Mouse (Mus musculus): Measurements from ENCODE around the gene 1810065E05Rik.

1810065E05Rik gene

GRCm38 (mm10) chr11:58420815-58421214, at the start of gene 1810065E05Rik:
Gene 1810065E05Rik (plus strand): TSS chr11:58421111.
- DNase-seq = no peak

- DNase-seq = no peak
These were observed 43.6 kb upstream of the 1810065E05Rik start for GRCm38 (mm10) chr11:58377273-58377672.

- no peak for DNase-seq
These were observed 43.2 kb upstream of the 1810065E05Rik start for GRCm38 (mm10) chr11:58377686-58378085.

GRCm38 (mm10) chr11:58378763-58379278, 42.1 kb upstream of the 1810065E05Rik start, which contains the start of gene Lypd8:
Gene Lypd8 (plus strand): TSS chr11:58379043.
- no peak for DNase-seq

- no peak for DNase-seq
These were observed 41.4 kb upstream of the 1810065E05Rik start for GRCm38 (mm10) chr11:58379516-58379915.

GRCm38 (mm10) chr11:58382471-58382870, 38.4 kb upstream of the 1810065E05Rik start:
- no peak for DNase-seq

GRCm38 (mm10) chr11:58399985-58400645, 20.8 kb upstream of the 1810065E05Rik start:
- no peak for DNase-seq

GRCm38 (mm10) chr11:58400655-58401054, 20.3 kb upstream of the 1810065E05Rik start:
- no peak for DNase-seq

GRCm38 (mm10) chr11:58408066-58408465, 12.8 kb upstream of the 1810065E05Rik start:
- no peak for DNase-seq

- DNase-seq = no peak
These were observed 2.6 kb upstream of the 1810065E05Rik start for GRCm38 (mm10) chr11:58418336-58418735.

GRCm38 (mm10) chr11:58432259-58432658, 11.3 kb downstream of the 1810065E05Rik start, which contains the start of gene Gm12253:
Gene Gm12253 (plus strand): TSS chr11:58432559.
- no peak for DNase-seq

- DNase-seq = no peak
These were observed 17.0 kb downstream of the 1810065E05Rik start for GRCm38 (mm10) chr11:58437866-58438265.

GRCm38 (mm10) chr11:58452759-58453158, 31.8 kb downstream of the 1810065E05Rik start, which contains the start of gene Lypd9:
Gene Lypd9 (minus strand): TSS chr11:58452923.
- DNase-seq = no peak

- DNase-seq = no peak
These were observed 32.7 kb downstream of the 1810065E05Rik start for GRCm38 (mm10) chr11:58453592-58453991.

- no peak for DNase-seq
These were observed 41.3 kb downstream of the 1810065E05Rik start, which contains the start of gene Olfr30 for GRCm38 (mm10) chr11:58462170-58462569. Gene Olfr30 (minus strand): TSS chr11:58462270.

Data from cerebellum, adult 9-10 months (tissue).